Mouse (Mus musculus): ENCODE results near the gene Prg2.

Prg2 gene

GRCm38 (mm10) chr2:85033121-85033520 is 52.9 kb downstream of the Prg2 start:
- no peak for DNase-seq

Data from kidney, adult 18-20 months (tissue).